Mouse (Mus musculus) intestine, postnatal 0 days (tissue): ENCODE measurements at regions not wholly inside any gene's neighbourhood (a gene's known extent, or its start where the extent isn't known, plus 50 kb on each side); places are given as distances from the start of the nearest gene placed in this dataset.

ENCODE experiments used
- ATAC-seq: fragments of 200-750 bp; cut with Nextera tagmentation; 2 replicates; pipeline ENCODE4 v1.8.0; 2017; ENCODE audit warnings: mild to moderate bottlenecking, moderate TSS enrichment, moderate library complexity
- H3K27ac ChIP-seq: fragments of 300-500 bp; sonication (generic); 2 replicates; pipeline ENCODE4 v1.5.1; 2014; ENCODE audit warnings: mild to moderate bottlenecking, low read depth, low read length, moderate library complexity
- H3K27me3 ChIP-seq: fragments of 300-500 bp; sonication (generic); replicated peaks from 2 replicates; pipeline ENCODE4 v1.6.1; 2014; ENCODE audit warnings: low read length, mixed read lengths; ENCODE audit not compliant: control insufficient read depth, insufficient read depth
- H3K36me3 ChIP-seq: fragments of 300-500 bp; sonication (generic); 2 replicates; pipeline ENCODE4 v1.6.1; 2014; ENCODE audit warnings: mild to moderate bottlenecking, moderate library complexity; ENCODE audit not compliant: control insufficient read depth, insufficient read depth
- H3K4me1 ChIP-seq: fragments of 300-500 bp; sonication (generic); replicated peaks from 2 replicates; pipeline ENCODE4 v1.6.1; 2014; ENCODE audit warnings: antibody characterized with exemption, low read length, mixed read lengths; ENCODE audit not compliant: control insufficient read depth, insufficient read depth
- H3K4me2 ChIP-seq: fragments of 300-500 bp; sonication (generic); replicated peaks from 2 replicates; pipeline ENCODE4 v1.6.1; 2014; ENCODE audit warnings: low read depth, mild to moderate bottlenecking, moderate library complexity
- H3K4me3 ChIP-seq: fragments of 300-500 bp; sonication (generic); 2 replicates; pipeline ENCODE4 v1.5.1; 2014; ENCODE audit warnings: low read depth, low read length
- H3K9ac ChIP-seq: fragments of 300-500 bp; sonication (generic); 2 replicates; pipeline ENCODE4 v1.6.1; 2014; ENCODE audit warnings: mild to moderate bottlenecking, low read depth, low read length
- H3K9me3 ChIP-seq: fragments of 300-500 bp; sonication (generic); 2 replicates; pipeline ENCODE4 v1.6.1; 2016; ENCODE audit warnings: mixed run types; ENCODE audit not compliant: control insufficient read depth
- CTCF ChIP-seq: sonication (generic); IDR thresholded peaks from 2 replicates; pipeline ENCODE4 v1.5.1; 2016; ENCODE audit warnings: low read depth, mild to moderate bottlenecking, control low read depth, antibody characterized with exemption, moderate library complexity
- WGBS: fragments of 180-500 bp; shearing (Covaris S2); extraction: QIAGEN DNeasy Blood & Tissue Kit; methylation state at CpG from one replicate; pipeline ENCODE4 v1.1.7; 2014; 5-methylcytosine and 5-hydroxymethylcytosine counted together

DNA sequence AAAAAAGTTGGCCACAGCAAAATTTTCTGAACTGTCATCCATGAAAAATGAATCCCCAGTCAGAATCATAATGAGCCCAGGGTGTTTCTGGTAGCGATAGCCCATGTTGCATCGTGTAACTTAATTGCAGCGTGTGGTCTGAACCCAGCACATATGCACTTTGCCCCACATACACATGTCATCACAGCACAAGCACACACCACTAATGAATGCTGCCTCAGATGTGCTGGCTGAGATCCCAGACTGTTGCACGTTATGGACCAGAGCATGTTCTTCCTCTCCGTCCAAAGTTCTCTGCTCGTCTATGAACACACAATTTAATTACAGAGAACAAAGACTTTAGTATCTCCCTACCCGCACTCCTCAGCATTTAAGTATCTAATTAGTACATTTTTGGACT, 61.5 kb upstream of the Bmper start:
- Histone ChIP-seq H3K4me3 (no peak overlapping the region), H3K4me1 (no peaks in the 10 kb centered on the region), H3K9ac (no peak overlapping the region), H3K9me3 (no peaks in the 10 kb centered on the region), H3K36me3 (no peaks in the 10 kb centered on the region), H3K27me3 (no peaks in the 10 kb centered on the region), H3K27ac (no peak overlapping the region), H3K4me2 (no peak overlapping the region)
- ATAC-seq, result no peak; the same call in 1 of the 2 replicates
- WGBS, result 54% methylated on average over 7 of the region's 7 CpGs
- TF ChIP-seq CTCF, result no peak

DNA sequence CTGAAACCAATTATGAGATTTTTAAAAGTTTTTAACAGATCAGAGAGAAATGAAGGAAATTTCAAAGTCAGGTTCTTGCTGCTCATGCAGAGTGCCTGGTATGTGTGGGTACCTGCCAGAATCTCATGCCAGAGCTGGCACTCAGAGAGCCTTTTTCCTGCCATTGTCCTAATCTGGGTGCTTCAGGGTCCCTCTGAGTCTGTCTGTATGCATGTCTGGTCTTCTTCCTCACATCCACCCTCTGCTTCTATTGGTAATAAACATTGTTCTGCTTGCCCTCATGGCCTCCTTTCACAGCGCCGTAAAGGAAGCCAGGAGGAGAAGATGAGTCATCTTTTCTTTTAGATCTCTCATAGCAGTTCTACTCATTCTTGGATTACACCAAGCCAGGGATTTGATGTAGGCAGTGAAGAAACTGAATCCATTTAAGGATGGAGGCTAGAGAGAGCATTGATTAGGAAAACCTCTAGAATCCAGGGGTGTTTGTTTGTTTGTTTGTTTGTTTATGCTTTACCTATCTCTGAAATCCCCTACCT, 55.8 kb upstream of the Bmper start:
- no peak for TF ChIP-seq CTCF

DNA sequence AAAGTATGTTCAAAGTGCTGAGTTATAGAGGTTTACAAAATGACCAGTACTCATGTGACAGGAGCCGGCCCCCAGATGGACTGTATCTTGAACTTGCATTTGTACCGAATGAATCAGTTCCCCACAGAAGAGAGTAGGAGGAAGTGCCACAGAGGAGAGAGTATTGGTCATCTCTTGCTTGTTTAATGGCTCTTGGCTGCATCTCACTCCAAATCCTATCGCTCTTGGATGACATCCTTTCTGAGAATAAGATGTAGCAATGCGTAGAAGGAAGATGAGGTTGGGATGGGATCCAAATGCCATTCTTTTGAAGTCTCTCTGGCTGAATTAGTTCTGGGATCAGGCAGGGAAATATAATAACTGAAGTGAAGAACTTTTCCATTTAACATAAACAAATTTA, 55.2 kb upstream of the Bmper start:
- Histone ChIP-seq H3K36me3 (no peaks in the 10 kb centered on the region), H3K27me3 (no peaks in the 10 kb centered on the region), H3K4me1 (no peaks in the 10 kb centered on the region), H3K27ac (no peak overlapping the region), H3K9me3 (no peaks in the 10 kb centered on the region), H3K4me3 (no peak overlapping the region), H3K4me2 (no peak overlapping the region), H3K9ac (no peak overlapping the region)
- ATAC-seq, result no peak
- WGBS, result 60% methylated on average over 4 of the region's 4 CpGs
- no peak for TF ChIP-seq CTCF

More for the DNA sequence above, 55.8 kb upstream of the Bmper start:
- Histone ChIP-seq H3K9ac (no peak overlapping the region), H3K4me2 (no peak overlapping the region), H3K27me3 (no peaks in the 10 kb centered on the region), H3K36me3 (no peaks in the 10 kb centered on the region), H3K4me3 (no peak overlapping the region), H3K4me1 (no peaks in the 10 kb centered on the region), H3K27ac (no peak overlapping the region), H3K9me3 (no peaks in the 10 kb centered on the region)
- ATAC-seq, result no peak
- WGBS, result 33% methylated on average over 2 of the region's 2 CpGs

DNA sequence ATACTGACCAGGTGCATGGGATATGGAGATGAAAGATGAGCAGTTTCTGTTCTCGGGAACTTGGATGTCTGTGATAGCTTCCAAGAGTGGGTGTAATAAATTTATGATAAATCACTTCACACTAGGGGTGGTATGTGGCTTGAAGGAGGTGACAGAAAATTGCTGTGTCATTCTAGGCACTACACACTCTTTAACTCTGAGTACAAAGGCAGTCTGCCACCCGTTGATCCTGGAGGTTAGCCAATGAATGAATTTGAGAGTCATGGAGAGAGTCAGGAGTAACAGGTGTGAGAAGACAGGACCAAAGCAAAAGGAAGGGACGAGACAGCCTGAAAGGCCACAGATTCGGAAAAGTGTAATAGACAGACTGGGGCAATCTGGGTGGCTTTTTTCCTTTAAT, 54.7 kb upstream of the Bmper start:
- ATAC-seq, result no peak
- Histone ChIP-seq H3K4me2 (no peak overlapping the region), H3K27ac (no peak overlapping the region), H3K4me1 (no peaks in the 10 kb centered on the region), H3K9me3 (no peaks in the 10 kb centered on the region), H3K4me3 (no peak overlapping the region), H3K9ac (no peak overlapping the region), H3K27me3 (no peaks in the 10 kb centered on the region), H3K36me3 (no peaks in the 10 kb centered on the region)
- TF ChIP-seq CTCF, result no peak
- WGBS, result 65% methylated on average over 4 of the region's 4 CpGs

DNA sequence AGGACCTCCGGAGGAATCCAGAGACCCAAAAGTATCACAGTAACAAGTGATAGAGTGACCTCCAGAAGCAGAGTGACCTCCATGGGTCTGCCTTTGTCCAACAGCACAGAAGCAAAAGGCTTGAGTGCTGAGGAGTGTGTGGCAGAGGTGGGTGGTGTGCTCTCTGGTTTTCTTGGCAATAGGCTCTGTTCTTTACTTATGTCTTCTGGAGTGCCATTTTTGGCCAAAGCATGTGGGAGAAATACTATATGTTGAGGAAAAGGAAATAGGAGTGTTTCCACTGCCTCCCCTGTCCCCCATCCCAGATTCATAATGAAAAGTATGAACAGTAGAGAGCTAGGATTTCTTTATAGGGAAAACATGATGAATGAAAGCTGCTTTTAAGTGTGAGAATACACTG, 51.5 kb upstream of the Bmper start:
- Histone ChIP-seq H3K9ac (no peak overlapping the region), H3K27me3 (no peaks in the 10 kb centered on the region), H3K4me3 (no peak overlapping the region), H3K4me1 (no peaks in the 10 kb centered on the region), H3K9me3 (no peaks in the 10 kb centered on the region), H3K4me2 (no peak overlapping the region), H3K27ac (no peak overlapping the region), H3K36me3 (no peaks in the 10 kb centered on the region)
- ATAC-seq, result no peak
- no peak for TF ChIP-seq CTCF
- 96% methylated on average over 1 of the region's 1 CpGs for WGBS
